Mouse (Mus musculus) heart, embryonic 14.5 days (tissue): ENCODE results near the gene Dip2c. TPM values are rescaled to one million over a fixed set of nuclear protein-coding genes. Genes with fewer than 3 reads are reported as not detected.

ENCODE experiments used
- polyA plus RNA-seq: library from polyadenylated mRNA; unstranded; fragments of >200 nt; fragmentation: Nextera tagmentation; extraction: Ambion mirVana; gene quantifications from 2 replicates; pipeline ENCODE4 v1.2.1, GENCODE M21; 2014

The Dip2c gene
- polyA plus RNA-seq, 1 experiment from 2014 or later: 11.0 TPM

Other genes starting within 250 kb of the Dip2c start
- 36.1 and 36.5 TPM in 2 replicates for gene Larp4b, start 182.6 kb upstream of the Dip2c start, polyA plus RNA-seq